Mouse (Mus musculus) heart, embryonic 10.5 days (tissue): ENCODE data around the gene Pacs1. TPM values are rescaled to one million over a fixed set of nuclear protein-coding genes. Genes with fewer than 3 reads are reported as not detected.
"Not testable (repeated sequence)": the region's sequence is repeated elsewhere in the genome, so short reads cannot be mapped to it uniquely, and the experiment has no call there.

Experiments used
- DNase-seq: peaks from one replicate; pipeline ENCODE4 v3.0.0-alpha.2; 2017; ENCODE audit warnings: low spot score
- H3K27ac ChIP-seq: fragments of 300-500 bp; sonication (generic); 2 replicates; pipeline ENCODE4 v1.5.1; 2016; ENCODE audit warnings: mild to moderate bottlenecking
- H3K27me3 ChIP-seq: fragments of 300-500 bp; sonication (generic); 2 replicates; pipeline ENCODE4 v1.6.1; 2016; ENCODE audit warnings: mild to moderate bottlenecking; ENCODE audit not compliant: poor library complexity, insufficient read depth, severe bottlenecking
- H3K36me3 ChIP-seq: fragments of 300-500 bp; sonication (generic); 2 replicates; pipeline ENCODE4 v1.6.1; 2016; ENCODE audit warnings: mild to moderate bottlenecking, moderate library complexity
- H3K4me1 ChIP-seq: fragments of 300-500 bp; sonication (generic); 2 replicates; pipeline ENCODE4 v1.6.1; 2016; ENCODE audit warnings: mild to moderate bottlenecking
- H3K4me3 ChIP-seq: fragments of 300-500 bp; sonication (generic); 2 replicates; pipeline ENCODE4 v1.5.1; 2016; ENCODE audit warnings: mild to moderate bottlenecking, moderate library complexity
- H3K9me3 ChIP-seq: fragments of 300-500 bp; sonication (generic); 2 replicates; pipeline ENCODE4 v1.6.1; 2016; ENCODE audit warnings: mild to moderate bottlenecking, moderate library complexity
- WGBS: fragments of 180-500 bp; shearing (Covaris S2); methylation state at CpG from one replicate; pipeline ENCODE4 v1.1.7; 2016; 5-methylcytosine and 5-hydroxymethylcytosine counted together
- polyA plus RNA-seq: library from polyadenylated mRNA; unstranded; fragments of >200 nt; fragmentation: Nextera tagmentation; extraction: Ambion mirVana; gene quantifications from 2 replicates; pipeline ENCODE4 v1.2.1, GENCODE M21; 2016

Pacs1 gene
- polyA plus RNA-seq, 1 experiment from 2014 or later, result 23.4 TPM

- no peak for DNase-seq
- Histone ChIP-seq H3K27ac (no peak overlapping the region), H3K9me3 (no peaks in the 10 kb centered on the region), H3K27me3 (no peaks in the 10 kb centered on the region), H3K4me1 (peaks cover 6% of the 10 kb centered on the region; the same call in 1 of the 2 replicates), H3K36me3 (no peaks in the 10 kb centered on the region), H3K4me3 (no peak overlapping the region)
- WGBS, result 84% methylated on average over 4 of the region's 4 CpGs
Observed at GRCm38 (mm10) chr19:5232696-5233095, 40.2 kb downstream of the Pacs1 start.

- no peak overlapping the region for H3K27ac ChIP-seq
- no peak overlapping the region for H3K4me3 ChIP-seq
- H3K36me3 ChIP-seq, result no peaks in the 10 kb centered on the region
- H3K4me1 ChIP-seq, result no peaks in the 10 kb centered on the region
- no peak for DNase-seq
- no peaks in the 10 kb centered on the region for H3K27me3 ChIP-seq
- no peaks in the 10 kb centered on the region for H3K9me3 ChIP-seq
- 79% methylated on average over 2 of the region's 2 CpGs for WGBS
Observed at GRCm38 (mm10) chr19:5230110-5230509, 42.8 kb downstream of the Pacs1 start.

GRCm38 (mm10) chr19:5224624-5225023 lies 48.3 kb downstream of the Pacs1 start:
- Histone ChIP-seq H3K9me3 (no peaks in the 10 kb centered on the region), H3K36me3 (no peaks in the 10 kb centered on the region)

GRCm38 (mm10) chr19:5224077-5224476 lies 48.8 kb downstream of the Pacs1 start:
- Histone ChIP-seq H3K36me3 (no peaks in the 10 kb centered on the region), H3K4me3 (no peak overlapping the region), H3K9me3 (no peaks in the 10 kb centered on the region), H3K4me1 (peaks cover 7% of the 10 kb centered on the region; the same call in 1 of the 2 replicates), H3K27me3 (no peaks in the 10 kb centered on the region), H3K27ac (no peak overlapping the region)
- DNase-seq, result no peak
- 78% methylated on average over 4 of the region's 4 CpGs for WGBS

More at GRCm38 (mm10) chr19:5224624-5225023, 48.3 kb downstream of the Pacs1 start:
- Histone ChIP-seq H3K4me3 (no peak overlapping the region), H3K4me1 (peaks cover 7% of the 10 kb centered on the region; the same call in 1 of the 2 replicates), H3K27ac (no peak overlapping the region), H3K27me3 (no peaks in the 10 kb centered on the region)
- no peak for DNase-seq
- WGBS, result 57% methylated on average over 2 of the region's 2 CpGs

- H3K36me3 ChIP-seq, result no peaks in the 10 kb centered on the region
Observed at GRCm38 (mm10) chr19:5221926-5222325, 51.0 kb downstream of the Pacs1 start.

GRCm38 (mm10) chr19:5221219-5221723 lies 51.6 kb downstream of the Pacs1 start:
- not testable (repeated sequence) for H3K4me1 ChIP-seq, H3K36me3 ChIP-seq, H3K27ac ChIP-seq, DNase-seq, H3K9me3 ChIP-seq, H3K27me3 ChIP-seq, H3K4me3 ChIP-seq
- WGBS, result 33% methylated on average over 2 of the region's 2 CpGs

More at GRCm38 (mm10) chr19:5221926-5222325, 51.0 kb downstream of the Pacs1 start:
- Histone ChIP-seq H3K27me3 (no peaks in the 10 kb centered on the region), H3K9me3 (no peaks in the 10 kb centered on the region), H3K27ac (no peak overlapping the region), H3K4me1 (peaks cover 7% of the 10 kb centered on the region; the same call in 1 of the 2 replicates), H3K4me3 (no peak overlapping the region)
- 80% methylated on average over 2 of the region's 2 CpGs for WGBS
- DNase-seq, result no peak

- 77% methylated on average over 3 of the region's 3 CpGs for WGBS
- Histone ChIP-seq H3K4me1 (peaks cover 7% of the 10 kb centered on the region; the same call in 1 of the 2 replicates), H3K36me3 (no peaks in the 10 kb centered on the region; the same call in 1 of the 2 replicates), H3K27ac (no peak overlapping the region), H3K27me3 (no peaks in the 10 kb centered on the region), H3K4me3 (no peak overlapping the region), H3K9me3 (no peaks in the 10 kb centered on the region)
- no peak for DNase-seq
Observed at GRCm38 (mm10) chr19:5220389-5220788, 52.5 kb downstream of the Pacs1 start.

- Histone ChIP-seq H3K27ac (no peak overlapping the region), H3K4me1 (peaks cover 5% of the 10 kb centered on the region), H3K4me3 (no peak overlapping the region), H3K27me3 (no peaks in the 10 kb centered on the region), H3K9me3 (no peaks in the 10 kb centered on the region), H3K36me3 (no peaks in the 10 kb centered on the region)
- WGBS, result 90% methylated on average over 2 of the region's 2 CpGs
- no peak for DNase-seq
Observed at GRCm38 (mm10) chr19:5201691-5202090, 71.2 kb downstream of the Pacs1 start.

- not testable (repeated sequence) for H3K27ac ChIP-seq, H3K4me3 ChIP-seq, H3K4me1 ChIP-seq, H3K36me3 ChIP-seq, H3K9me3 ChIP-seq, DNase-seq, H3K27me3 ChIP-seq
- 84% methylated on average over 4 of the region's 4 CpGs for WGBS
Observed at GRCm38 (mm10) chr19:5200617-5201016, 72.3 kb downstream of the Pacs1 start.

- no peak overlapping the region for H3K27ac ChIP-seq
- H3K4me3 ChIP-seq, result no peak overlapping the region
- H3K4me1 ChIP-seq, result peaks cover 5% of the 10 kb centered on the region
- DNase-seq, result no peak
- H3K36me3 ChIP-seq, result no peaks in the 10 kb centered on the region
- WGBS, result 57% methylated on average over 3 of the region's 3 CpGs
- no peaks in the 10 kb centered on the region for H3K27me3 ChIP-seq
- no peaks in the 10 kb centered on the region for H3K9me3 ChIP-seq
Observed at GRCm38 (mm10) chr19:5198553-5198952, 74.4 kb downstream of the Pacs1 start.

- peaks cover 16% of the 10 kb centered on the region for H3K4me1 ChIP-seq
- DNase-seq, result no peak
- H3K27me3 ChIP-seq, result no peaks in the 10 kb centered on the region
- H3K4me3 ChIP-seq, result no peak overlapping the region
- no peaks in the 10 kb centered on the region for H3K9me3 ChIP-seq
- H3K27ac ChIP-seq, result no peak overlapping the region
- WGBS, result 53% methylated on average over 7 of the region's 7 CpGs
- no peaks in the 10 kb centered on the region for H3K36me3 ChIP-seq
Observed at GRCm38 (mm10) chr19:5195417-5196035, 77.4 kb downstream of the Pacs1 start.

GRCm38 (mm10) chr19:5192397-5192796 lies 80.5 kb downstream of the Pacs1 start:
- no peak overlapping the region for H3K4me3 ChIP-seq
- no peak for DNase-seq
- H3K36me3 ChIP-seq, result no peaks in the 10 kb centered on the region
- no peaks in the 10 kb centered on the region for H3K9me3 ChIP-seq
- no peak overlapping the region for H3K27ac ChIP-seq
- H3K4me1 ChIP-seq, result peaks cover 11% of the 10 kb centered on the region; the same call in 1 of the 2 replicates
- H3K27me3 ChIP-seq, result no peaks in the 10 kb centered on the region

GRCm38 (mm10) chr19:5187439-5187838 lies 85.5 kb downstream of the Pacs1 start:
- DNase-seq, result no peak
- H3K9me3 ChIP-seq, result peaks cover 4% of the 10 kb centered on the region; the same call in 1 of the 2 replicates
- H3K27ac ChIP-seq, result no peak overlapping the region
- H3K27me3 ChIP-seq, result no peaks in the 10 kb centered on the region
- peaks cover 10% of the 10 kb centered on the region; the same call in 1 of the 2 replicates for H3K36me3 ChIP-seq
- H3K4me1 ChIP-seq, result peaks cover 11% of the 10 kb centered on the region; the same call in 1 of the 2 replicates
- 90% methylated on average over 2 of the region's 2 CpGs for WGBS
- H3K4me3 ChIP-seq, result no peak overlapping the region
